Mouse (Mus musculus) CH12.LX (cell line): ENCODE measurements around the gene Neurl4. TPM values are rescaled to one million over a fixed set of nuclear protein-coding genes. Genes with fewer than 3 reads are reported as not detected.

ENCODE experiments used
- DNase-seq: peaks from one replicate; pipeline ENCODE4 v3.0.0-alpha.2; 2013; ENCODE audit errors: extremely low read depth
- H3K27ac ChIP-seq: 2 replicates; pipeline ENCODE4 v1.5.1; 2012; ENCODE audit warnings: low read depth, mild to moderate bottlenecking, control low read depth, moderate library complexity; ENCODE audit not compliant: insufficient read depth
- H3K27me3 ChIP-seq: replicated peaks from 2 replicates; pipeline ENCODE3; 2012; ENCODE audit warnings: inconsistent platforms
- H3K36me3 ChIP-seq, 2 experiments: replicated peaks in 1 of 2; 2 replicates each; pipeline versions ENCODE3 to v1.6.1; 2012; ENCODE audit warnings: inconsistent platforms in 1 of 2, low read length in 1 of 2, mild to moderate bottlenecking in 1 of 2, mixed read lengths in 1 of 2, moderate library complexity in 1 of 2; ENCODE audit not compliant: control insufficient read depth in 1 of 2, insufficient read depth in 1 of 2
- H3K4me1 ChIP-seq, 2 experiments: 2 replicates each; pipeline ENCODE4 v1.6.1; 2012; ENCODE audit warnings: inconsistent platforms in 1 of 2, moderate library complexity in 1 of 2; ENCODE audit not compliant: insufficient read depth in 2 of 2, control insufficient read depth in 1 of 2
- H3K4me2 ChIP-seq: 2 replicates; pipeline ENCODE4 v1.6.1; 2012; ENCODE audit warnings: low read depth, mild to moderate bottlenecking, control low read depth; ENCODE audit not compliant: poor library complexity, insufficient read depth, severe bottlenecking
- H3K4me3 ChIP-seq, 3 experiments: fragments of 150-350 bp in 1 of 3; sonication (generic) in 1 of 3; replicated peaks in 1 of 3; 2 replicates each; pipeline versions ENCODE3 to v1.5.1; 2011 to 2012; ENCODE audit warnings: low read depth in 2 of 3, low read length in 2 of 3, mild to moderate bottlenecking in 2 of 3, moderate library complexity in 2 of 3, control low read depth in 1 of 3, improper control_type of control experiment in 1 of 3, inconsistent platforms in 1 of 3, mixed read lengths in 1 of 3; ENCODE audit not compliant: poor library complexity in 1 of 3
- H3K79me2 ChIP-seq: replicated peaks from 2 replicates; pipeline ENCODE4 v1.6.1; 2012; ENCODE audit warnings: mild to moderate bottlenecking, moderate library complexity; ENCODE audit not compliant: control insufficient read depth, poor library complexity, insufficient read depth, severe bottlenecking; ENCODE audit errors: extremely low read depth
- H3K9ac ChIP-seq: 2 replicates; pipeline ENCODE4 v1.6.1; 2012; ENCODE audit warnings: low read depth, mild to moderate bottlenecking, control low read depth, moderate library complexity; ENCODE audit not compliant: insufficient read depth
- H3K9me3 ChIP-seq: replicated peaks from 2 replicates; pipeline ENCODE3; 2012; ENCODE audit warnings: low read length, inconsistent platforms, mixed read lengths
- BHLHE40 ChIP-seq: IDR thresholded peaks from 2 replicates; pipeline ENCODE4 v1.6.1; 2011; ENCODE audit warnings: mild to moderate bottlenecking, low read depth, low read length, improper control_type of control experiment
- CHD1 ChIP-seq: IDR thresholded peaks from 2 replicates; pipeline ENCODE4 v1.6.1; 2012; ENCODE audit warnings: low read depth, low read length, improper control_type of control experiment, inconsistent platforms
- CTCF ChIP-seq, 2 experiments: IDR thresholded peaks in 1 of 2; conservative IDR thresholded peaks in 1 of 2; 2 replicates each; pipeline ENCODE4 v1.5.1; 2011 to 2012; ENCODE audit warnings: low read depth in 2 of 2, low read length in 2 of 2, improper control_type of control experiment in 1 of 2, inconsistent platforms in 1 of 2, mild to moderate bottlenecking in 1 of 2, moderate library complexity in 1 of 2
- ELF1 ChIP-seq: IDR thresholded peaks from 2 replicates; pipeline ENCODE4 v1.6.1; 2014; ENCODE audit warnings: low read depth, mild to moderate bottlenecking, inconsistent platforms, low read length, improper control_type of control experiment
- GABPA ChIP-seq: IDR thresholded peaks from 2 replicates; pipeline ENCODE4 v1.6.1; 2012; ENCODE audit warnings: low read depth, low read length, improper control_type of control experiment, inconsistent platforms; ENCODE audit not compliant: insufficient replicate concordance
- IRF4 ChIP-seq: IDR thresholded peaks from 2 replicates; pipeline ENCODE4 v1.6.1; 2014; ENCODE audit warnings: low read depth, mild to moderate bottlenecking, inconsistent platforms, low read length, improper control_type of control experiment
- KAT2A ChIP-seq: IDR thresholded peaks from 2 replicates; pipeline ENCODE4 v1.6.1; 2012; ENCODE audit warnings: low read length, improper control_type of control experiment, inconsistent platforms; ENCODE audit not compliant: insufficient replicate concordance
- MAX ChIP-seq: IDR thresholded peaks from 2 replicates; pipeline ENCODE4 v1.6.1; 2011; ENCODE audit warnings: low read length, improper control_type of control experiment
- MEF2A ChIP-seq: IDR thresholded peaks from 2 replicates; pipeline ENCODE4 v1.6.1; 2014; ENCODE audit warnings: low read depth, mild to moderate bottlenecking, inconsistent platforms, low read length, improper control_type of control experiment, borderline replicate concordance
- MXI1 ChIP-seq: IDR thresholded peaks from 2 replicates; pipeline ENCODE4 v1.6.1; 2011; ENCODE audit warnings: mild to moderate bottlenecking, low read depth, low read length, improper control_type of control experiment
- MYC ChIP-seq: IDR thresholded peaks from 2 replicates; pipeline ENCODE4 v1.6.1; 2011; ENCODE audit warnings: low read depth, mild to moderate bottlenecking, improper control_type of control experiment, low read length
- NRF1 ChIP-seq: IDR thresholded peaks from 2 replicates; pipeline ENCODE4 v1.6.1; 2014; ENCODE audit warnings: low read depth, mild to moderate bottlenecking, inconsistent platforms, low read length, improper control_type of control experiment, moderate library complexity
- PAX5 ChIP-seq: IDR thresholded peaks from 2 replicates; pipeline ENCODE4 v1.6.1; 2012; ENCODE audit warnings: low read length, inconsistent platforms, mixed read lengths
- POLR2AphosphoS2 ChIP-seq: IDR thresholded peaks from 2 replicates; pipeline ENCODE4 v1.6.1; 2011; ENCODE audit warnings: low read depth, low read length, improper control_type of control experiment
- RCOR1 ChIP-seq: conservative IDR thresholded peaks from 2 replicates; pipeline ENCODE4 v1.6.1; 2012; ENCODE audit warnings: low read depth, mild to moderate bottlenecking, inconsistent platforms, low read length, improper control_type of control experiment
- SIN3A ChIP-seq: IDR thresholded peaks from 2 replicates; pipeline ENCODE4 v1.6.1; 2012; ENCODE audit warnings: low read length, improper control_type of control experiment, inconsistent platforms
- TBP ChIP-seq: conservative IDR thresholded peaks from 2 replicates; pipeline ENCODE4 v1.6.1; 2011; ENCODE audit warnings: low read depth, low read length, improper control_type of control experiment
- USF1 ChIP-seq: IDR thresholded peaks from 2 replicates; pipeline ENCODE4 v1.6.1; 2014; ENCODE audit warnings: low read depth, mild to moderate bottlenecking, inconsistent platforms, low read length, improper control_type of control experiment
- USF2 ChIP-seq: conservative IDR thresholded peaks from 2 replicates; pipeline ENCODE4 v1.6.1; 2011; ENCODE audit warnings: low read depth, low read length, improper control_type of control experiment
- ZKSCAN1 ChIP-seq: IDR thresholded peaks from 2 replicates; pipeline ENCODE4 v1.6.1; 2012; ENCODE audit warnings: low read depth, inconsistent platforms, low read length, improper control_type of control experiment, borderline replicate concordance
- ZNF384 ChIP-seq: IDR thresholded peaks from 2 replicates; pipeline ENCODE4 v1.6.1; 2012; ENCODE audit warnings: low read depth, low read length, improper control_type of control experiment, inconsistent platforms
- dilution Hi-C: fragments of 300-500 bp; cut with MboI; formaldehyde crosslinking; loops from 2 replicates; pipeline ENCODE4 v1.14.3; 2020; ENCODE audit warnings: low sequenced_read_pairs; ENCODE audit not compliant: extremely low pct_unique_long_range_greater_than_20kb, extremely low pct_ligation_motif_present
- in situ Hi-C: fragments of 300-500 bp; cut with MboI; formaldehyde crosslinking; loops from 3 replicates; pipeline ENCODE4 v1.14.3; 2019; ENCODE audit warnings: low sequenced_read_pairs, low pct_ligation_motif_present, low pct_unique_long_range_greater_than_20kb, mixed read lengths
- polyA plus RNA-seq: library from polyadenylated mRNA; unstranded; fragments of >175 nt; gene quantifications from 2 replicates; pipeline ENCODE4 v1.2.1, GENCODE M21; 2012; ENCODE audit warnings: low read depth; ENCODE audit not compliant: insufficient read length
- total RNA-seq, 2 experiments: library from RNA; depleted of rRNA; stranded (reverse); fragments of 300-350 nt in 1 of 2; fragments of >200 nt in 1 of 2; gene quantifications; 2 replicates each; pipeline ENCODE4 v1.2.3; 2012 to 2014

Gene Neurl4
- total and polyA plus RNA-seq, 3 experiments = 21.4 to 51.0 (median 40.1) TPM

DNA sequence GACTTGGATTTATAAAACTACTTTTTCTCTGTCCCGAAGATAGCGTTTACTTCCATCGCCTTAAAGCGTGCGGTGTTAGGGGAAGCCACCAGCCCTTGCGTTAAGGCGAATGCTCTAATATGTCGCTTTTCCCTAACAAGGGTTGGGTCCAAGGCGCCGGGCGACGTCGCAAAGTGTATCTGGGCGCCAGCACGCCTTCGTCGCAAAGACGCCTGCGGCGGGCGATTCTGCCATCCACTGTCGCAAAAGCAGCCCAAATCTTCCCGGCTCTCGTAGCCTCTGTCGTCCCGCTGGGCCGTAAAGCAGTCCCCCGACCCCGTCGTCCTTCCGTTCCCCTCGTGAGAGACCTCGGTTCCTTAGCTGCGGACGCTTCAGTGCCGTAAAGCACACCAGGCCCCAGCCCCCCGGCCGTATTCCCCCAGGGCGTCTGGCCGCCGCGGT is 554 bp downstream of the Neurl4 start (continued):
- no peak; the same call in none of the 2 replicates for TF ChIP-seq NRF1
- no peak for TF ChIP-seq PAX5
- peak; percentile 81 for TF ChIP-seq MAX
- no peak for TF ChIP-seq ZKSCAN1
- peak; percentile 83 for TF ChIP-seq SIN3A
- peak; percentile 70; the same call in 1 of the 2 replicates for TF ChIP-seq GABPA
- peak; percentile 93 for TF ChIP-seq ELF1

DNA sequence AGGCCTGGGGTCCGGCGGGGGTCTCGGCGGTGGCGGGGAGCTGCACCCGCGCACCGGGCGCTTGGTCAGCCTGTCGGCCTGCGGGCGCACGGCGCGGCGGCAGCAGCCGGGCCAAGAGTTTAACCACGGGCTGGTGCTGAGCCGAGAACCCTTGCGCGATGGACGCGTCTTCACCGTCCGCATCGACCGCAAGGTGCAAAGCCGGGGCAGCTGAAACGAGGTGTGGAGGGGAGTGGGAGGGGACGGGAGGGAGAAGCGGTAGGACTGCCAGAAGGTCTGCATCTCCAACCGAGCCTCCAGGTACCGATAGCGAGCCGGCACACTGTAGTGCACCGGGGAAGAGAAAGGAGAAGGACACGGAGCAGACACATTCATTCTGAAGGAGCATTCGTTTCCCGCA is 1.1 kb downstream of the Neurl4 start:
- in situ Hi-C loops (no loop called here), dilution Hi-C loops (no loop called here)
- DNase-seq = no peak
- H3K4me3 ChIP-seq = peak overlapping the region; percentile 70 to 97 (median 82)
- peak overlapping the region; percentile 89 for H3K4me2 ChIP-seq
- no peaks in the 10 kb centered on the region for H3K27me3 ChIP-seq
- no peaks in the 10 kb centered on the region for H3K9me3 ChIP-seq
- no peak for TF ChIP-seq USF1
- TF ChIP-seq PAX5 = no peak
- TF ChIP-seq KAT2A = no peak
- TF ChIP-seq RCOR1 = no peak
- TF ChIP-seq SIN3A = no peak; the same call in 1 of the 2 replicates
- TF ChIP-seq POLR2AphosphoS2 = no peak
- no peak for TF ChIP-seq ZNF384
- TF ChIP-seq BHLHE40 = no peak
- TF ChIP-seq TBP = no peak
- TF ChIP-seq MXI1 = no peak
- no peak for TF ChIP-seq ZKSCAN1
- TF ChIP-seq CHD1 = no peak
- no peak for TF ChIP-seq CTCF (conservative IDR thresholded peaks at IDR 0.05 in 1 of 2, IDR thresholded peaks at IDR 0.05 in 1 of 2; ENCODE audit: low read depth in 2 of 2, low read length in 2 of 2)
- no peak for TF ChIP-seq USF2
- TF ChIP-seq MEF2A = no peak
- TF ChIP-seq IRF4 = no peak
- no peak for TF ChIP-seq MYC
- H3K27ac ChIP-seq = peak overlapping the region; percentile 50
- H3K36me3 ChIP-seq = peaks cover 35 to 38% of the 10 kb centered on the region in 2 experiments
- H3K9ac ChIP-seq = peak overlapping the region; percentile 81
- H3K4me1 ChIP-seq = peaks cover 7 to 29% of the 10 kb centered on the region in 2 experiments
- H3K79me2 ChIP-seq = peaks cover 10% of the 10 kb centered on the region
